Mouse (Mus musculus): ENCODE results near the gene Dock4.

GRCm38 (mm10) chr12:40801456-40801855 is 355.7 kb downstream of the Dock4 start:
- TF ChIP-seq CTCF (IDR thresholded peaks at IDR 0.05; ENCODE audit: control insufficient read depth, insufficient read depth, low read length) (no peak), POLR2A (IDR thresholded peaks at IDR 0.05; ENCODE audit: borderline replicate concordance, control insufficient read depth, low read depth, low read length) (no peak)

Data from bone marrow, adult 2 months (tissue).